Comparison of ENCODE assay signal across 29 mouse cellular contexts in genomic region chr7:133450246-133450645, GRCm38 (mm10).
DNase-seq lines count a peak whose midpoint lies in the region; TF ChIP-seq lines count a peak whose summit lies in the region.
"Had no signal": no experiment of that assay in that cellular context is flagged by ENCODE, and none has a peak within 500 bp of the region (broad histone marks: within the 10 kb centered on the region; RNA-seq: fewer than 3 reads in every experiment).

No protein-coding gene starts in this region.

- DNase-seq in gastrocnemius, adult 2 months = peak; percentile 77
- DNase-seq in gastrocnemius, postnatal 10 days = no peak
- DNase-seq in cerebellum, adult 9-10 months = peak; percentile 59
- peak; percentile 25 to 29 for DNase-seq in cerebellum, postnatal 36 days
- DNase-seq in skeletal muscle tissue, adult 2 months (ENCODE audit: low read depth, low spot score) = peak; percentile 13
- DNase-seq in adrenal gland, adult 2 months = no peak
- no peak for DNase-seq in adrenal gland, adult 8-10 months
- DNase-seq: adrenal gland, postnatal 14 days; B cell, adult 2 months; forebrain, postnatal 0 days; heart, adult 18-20 months; heart, postnatal 4 days; kidney, adult 9 months; kidney, postnatal 14 days; lung, postnatal 36 days; right cerebral cortex, adult 18-20 months; right cerebral cortex, postnatal 4 days; thymus, adult 2 months; thymus, postnatal 36 days had no signal

- intact Hi-C loops in gastrocnemius, adult 2 months (cut with DNase I) = no loop called here

- H3K4me3 ChIP-seq in gastrocnemius, adult 2 months = peak overlapping the region; percentile 13; the same call in 1 of the 2 replicates
- H3K4me3 ChIP-seq: embryonic facial prominence, embryonic 10.5 days; embryonic facial prominence, embryonic 15.5 days; forebrain, embryonic 12.5 days; heart, embryonic 12.5 days; hindbrain, embryonic 13.5 days; limb, embryonic 13.5 days; lung, embryonic 15.5 days; midbrain, embryonic 12.5 days; myocyte; neural tube, embryonic 12.5 days had no signal

- no peak for TF ChIP-seq CTCF in gastrocnemius, adult 2 months (IDR thresholded peaks at IDR 0.05)

- H3K27ac ChIP-seq in gastrocnemius, adult 2 months = no peak overlapping the region
- H3K27ac ChIP-seq: embryonic facial prominence, embryonic 10.5 days; embryonic facial prominence, embryonic 15.5 days; forebrain, embryonic 12.5 days; hindbrain, embryonic 13.5 days; limb, embryonic 13.5 days; lung, embryonic 15.5 days; midbrain, embryonic 12.5 days; neural tube, embryonic 12.5 days had no signal

Comparison
In these comparisons a context has a peak if more than half of its experiments do, and no peak if none do; other contexts are left out.
1. DNase-seq: peak in gastrocnemius, adult 2 months (single experiment), cerebellum, adult 9-10 months (single experiment), cerebellum, postnatal 36 days (2 of 2) and skeletal muscle tissue, adult 2 months (single experiment); none in gastrocnemius, postnatal 10 days (single experiment), adrenal gland, adult 2 months (single experiment) and adrenal gland, adult 8-10 months (single experiment).